Comparison of ENCODE assay signal across 16 mouse cellular contexts in genomic region chr2:115897559-115897958, GRCm38 (mm10).
A peak's percentile ranks its signal among the peaks of the same experiment; 100 is the strongest.
DNase-seq lines count a peak whose midpoint lies in the region; ATAC-seq and TF ChIP-seq lines count a peak whose summit lies in the region.
"Had no signal": no experiment of that assay in that cellular context is flagged by ENCODE, and none has a peak within 500 bp of the region (broad histone marks: within the 10 kb centered on the region; RNA-seq: fewer than 3 reads in every experiment).

No protein-coding gene starts in this region.

- H3K4me1 ChIP-seq in forebrain, embryonic 14.5 days (ENCODE audit: control insufficient read depth, insufficient read depth, low read length) = peaks cover 60% of the 10 kb centered on the region
- peaks cover 3% of the 10 kb centered on the region; the same call in 1 of the 2 replicates for H3K4me1 ChIP-seq in forebrain, embryonic 11.5 days (replicated peaks; ENCODE audit: control insufficient read depth, insufficient read depth, low read length)
- H3K4me1 ChIP-seq in midbrain, embryonic 13.5 days (replicated peaks) = peaks cover 47% of the 10 kb centered on the region
- H3K4me1 ChIP-seq in midbrain, embryonic 10.5 days = no peaks in the 10 kb centered on the region
- peaks cover 52% of the 10 kb centered on the region for H3K4me1 ChIP-seq in hindbrain, embryonic 15.5 days (replicated peaks)
- H3K4me1 ChIP-seq in neural tube, embryonic 13.5 days (replicated peaks) = peaks cover 73% of the 10 kb centered on the region
- H3K4me1 ChIP-seq in lung, adult 2 months (ENCODE audit: control insufficient read depth, insufficient read depth, low read length) = no peaks in the 10 kb centered on the region; the same call in 1 of the 2 replicates

- H3K36me3 ChIP-seq in forebrain, embryonic 14.5 days (ENCODE audit: control insufficient read depth, insufficient read depth, low read length) = no peaks in the 10 kb centered on the region; the same call in 1 of the 2 replicates
- no peaks in the 10 kb centered on the region; the same call in 1 of the 2 replicates for H3K36me3 ChIP-seq in forebrain, embryonic 11.5 days (ENCODE audit: control insufficient read depth, insufficient read depth, low read length)
- H3K36me3 ChIP-seq in midbrain, embryonic 13.5 days = no peaks in the 10 kb centered on the region
- 0 out of 2 replicates have a peak, but pooled peaks cover 3% of the 10 kb centered on the region for H3K36me3 ChIP-seq in midbrain, embryonic 10.5 days
- H3K36me3 ChIP-seq in hindbrain, embryonic 15.5 days = no peaks in the 10 kb centered on the region
- H3K36me3 ChIP-seq in neural tube, embryonic 13.5 days = no peaks in the 10 kb centered on the region
- H3K36me3 ChIP-seq: G1E; lung, embryonic 15.5 days; midbrain, embryonic 12.5 days had no signal

- no peak overlapping the region for H3K9ac ChIP-seq in forebrain, embryonic 14.5 days (ENCODE audit: low read length)
- no peak overlapping the region for H3K9ac ChIP-seq in forebrain, embryonic 11.5 days (ENCODE audit: low read length)
- no peak overlapping the region for H3K9ac ChIP-seq in midbrain, embryonic 13.5 days (replicated peaks)
- 0 out of 2 replicates have a peak overlapping the region, but pooled peaks have one; percentile 6 for H3K9ac ChIP-seq in hindbrain, embryonic 15.5 days
- H3K9ac ChIP-seq in neural tube, embryonic 13.5 days = no peak overlapping the region
- H3K9ac ChIP-seq: heart, embryonic 13.5 days; lung, embryonic 15.5 days; midbrain, embryonic 12.5 days had no signal

- whole genome bisulfite sequencing in forebrain, embryonic 14.5 days = 12% methylated on average over 5 of the region's 5 CpGs
- WGBS in forebrain, embryonic 11.5 days = 47% methylated on average over 5 of the region's 5 CpGs
- 46% methylated on average over 5 of the region's 5 CpGs for WGBS in midbrain, embryonic 13.5 days
- 74% methylated on average over 5 of the region's 5 CpGs for WGBS in midbrain, embryonic 10.5 days
- 19% methylated on average over 5 of the region's 5 CpGs for WGBS in hindbrain, embryonic 15.5 days
- WGBS in neural tube, embryonic 13.5 days = 14% methylated on average over 5 of the region's 5 CpGs
- WGBS in lung, adult 2 months = 81% methylated on average over 5 of the region's 5 CpGs

- H3K4me3 ChIP-seq in forebrain, embryonic 14.5 days (ENCODE audit: low read depth, low read length) = no peak overlapping the region
- H3K4me3 ChIP-seq in forebrain, embryonic 11.5 days (ENCODE audit: low read depth, low read length) = no peak overlapping the region
- H3K4me3 ChIP-seq in midbrain, embryonic 13.5 days (replicated peaks) = no peak overlapping the region
- no peak overlapping the region for H3K4me3 ChIP-seq in midbrain, embryonic 10.5 days
- H3K4me3 ChIP-seq in hindbrain, embryonic 15.5 days = no peak overlapping the region
- no peak overlapping the region for H3K4me3 ChIP-seq in neural tube, embryonic 13.5 days
- no peak overlapping the region for H3K4me3 ChIP-seq in lung, adult 2 months (replicated peaks; ENCODE audit: extremely low read depth, low read depth, low read length)
- H3K4me3 ChIP-seq: heart, embryonic 13.5 days; layer of hippocampus, adult 2 months; lung, embryonic 15.5 days; midbrain, embryonic 12.5 days had no signal

- TF ChIP-seq CTCF in lung, adult 2 months (IDR thresholded peaks at IDR 0.05; ENCODE audit: insufficient read depth, low read length) = no peak

- DNase-seq in forebrain, embryonic 14.5 days (ENCODE audit: low spot score) = peak; percentile 82
- DNase-seq in forebrain, embryonic 11.5 days (ENCODE audit: low spot score) = no peak
- no peak for DNase-seq in midbrain, embryonic 10.5 days (ENCODE audit: low spot score)
- no peak for DNase-seq in lung, adult 2 months
- no peak for DNase-seq in adrenal gland, postnatal 4 days (ENCODE audit: low spot score in 2 of 2)
- DNase-seq: B cell, adult 2 months; gastrocnemius, postnatal 14 days; thymus, postnatal 4 days had no signal

- no peaks in the 10 kb centered on the region for H3K27me3 ChIP-seq in forebrain, embryonic 14.5 days (replicated peaks; ENCODE audit: control insufficient read depth, insufficient read depth, low read length)
- H3K27me3 ChIP-seq in forebrain, embryonic 11.5 days (ENCODE audit: control insufficient read depth, insufficient read depth, low read length) = no peaks in the 10 kb centered on the region
- H3K27me3 ChIP-seq in midbrain, embryonic 13.5 days = no peaks in the 10 kb centered on the region
- H3K27me3 ChIP-seq in midbrain, embryonic 10.5 days (ENCODE audit: low read depth, poor library complexity, severe bottlenecking) = no peaks in the 10 kb centered on the region
- H3K27me3 ChIP-seq in hindbrain, embryonic 15.5 days = no peaks in the 10 kb centered on the region
- H3K27me3 ChIP-seq in neural tube, embryonic 13.5 days = no peaks in the 10 kb centered on the region; the same call in 1 of the 2 replicates
- H3K27me3 ChIP-seq: heart, embryonic 13.5 days; lung, embryonic 15.5 days; midbrain, embryonic 12.5 days had no signal

- H3K27ac ChIP-seq in forebrain, embryonic 14.5 days (ENCODE audit: low read depth, low read length) = peak overlapping the region; percentile 30; the same call in 1 of the 2 replicates
- no peak overlapping the region for H3K27ac ChIP-seq in forebrain, embryonic 11.5 days (ENCODE audit: low read depth, low read length)
- peak overlapping the region; percentile 51; the same call in 1 of the 2 replicates for H3K27ac ChIP-seq in midbrain, embryonic 13.5 days
- H3K27ac ChIP-seq in midbrain, embryonic 10.5 days (replicated peaks) = no peak overlapping the region
- peak overlapping the region; percentile 48 for H3K27ac ChIP-seq in hindbrain, embryonic 15.5 days (replicated peaks)
- H3K27ac ChIP-seq in neural tube, embryonic 13.5 days (replicated peaks) = peak overlapping the region; percentile 79
- H3K27ac ChIP-seq: layer of hippocampus, adult 2 months; lung, embryonic 15.5 days; midbrain, embryonic 12.5 days had no signal

- TF ChIP-seq POLR2A in lung, adult 2 months (IDR thresholded peaks at IDR 0.05; ENCODE audit: borderline replicate concordance, extremely low read depth, low read depth, low read length) = no peak

- no peaks in the 10 kb centered on the region for H3K9me3 ChIP-seq in forebrain, embryonic 14.5 days (replicated peaks; ENCODE audit: control insufficient read depth, low read length)
- H3K9me3 ChIP-seq in forebrain, embryonic 11.5 days (ENCODE audit: control insufficient read depth, low read length) = no peaks in the 10 kb centered on the region
- no peaks in the 10 kb centered on the region for H3K9me3 ChIP-seq in midbrain, embryonic 13.5 days
- H3K9me3 ChIP-seq in midbrain, embryonic 10.5 days (replicated peaks) = no peaks in the 10 kb centered on the region
- no peaks in the 10 kb centered on the region for H3K9me3 ChIP-seq in hindbrain, embryonic 15.5 days
- H3K9me3 ChIP-seq in neural tube, embryonic 13.5 days = no peaks in the 10 kb centered on the region
- H3K9me3 ChIP-seq: heart, embryonic 13.5 days; lung, embryonic 15.5 days; midbrain, embryonic 12.5 days had no signal

- H3K4me2 ChIP-seq in forebrain, embryonic 14.5 days (ENCODE audit: low read length) = 0 out of 2 replicates have a peak overlapping the region, but pooled peaks have one; percentile 0
- no peak overlapping the region for H3K4me2 ChIP-seq in forebrain, embryonic 11.5 days (ENCODE audit: low read depth, low read length, severe bottlenecking)
- H3K4me2 ChIP-seq in midbrain, embryonic 13.5 days (replicated peaks) = 0 out of 2 replicates have a peak overlapping the region, but pooled peaks have one; percentile 6
- H3K4me2 ChIP-seq in hindbrain, embryonic 15.5 days = no peak overlapping the region; the same call in 1 of the 2 replicates
- peak overlapping the region; percentile 37 for H3K4me2 ChIP-seq in neural tube, embryonic 13.5 days
- H3K4me2 ChIP-seq: heart, embryonic 13.5 days; lung, embryonic 15.5 days; midbrain, embryonic 12.5 days had no signal

- peak; percentile 32; the same call in 1 of the 2 replicates for ATAC-seq in forebrain, embryonic 14.5 days
- ATAC-seq in forebrain, embryonic 11.5 days (replicated peaks; ENCODE audit: low FRiP score) = no peak
- 0 out of 2 replicates have a peak, but pooled peaks have one; percentile 16 for ATAC-seq in midbrain, embryonic 13.5 days
- peak; percentile 7; the same call in 1 of the 2 replicates for ATAC-seq in hindbrain, embryonic 15.5 days (ENCODE audit: low FRiP score, low read depth)
- ATAC-seq in neural tube, embryonic 13.5 days (ENCODE audit: low read depth) = peak; percentile 73

Comparison
In these comparisons a context has a peak if more than half of its experiments do, and no peak if none do; other contexts are left out.
1. H3K27ac ChIP-seq: peak in forebrain, embryonic 14.5 days (single experiment), midbrain, embryonic 13.5 days (single experiment), hindbrain, embryonic 15.5 days (single experiment) and neural tube, embryonic 13.5 days (single experiment); none in forebrain, embryonic 11.5 days (single experiment) and midbrain, embryonic 10.5 days (single experiment).
2. H3K4me2 ChIP-seq: peak in forebrain, embryonic 14.5 days (single experiment), midbrain, embryonic 13.5 days (single experiment) and neural tube, embryonic 13.5 days (single experiment); none in forebrain, embryonic 11.5 days (single experiment) and hindbrain, embryonic 15.5 days (single experiment).